Comparison of ENCODE assay signal across 8 mouse cellular contexts in the genomic region with DNA sequence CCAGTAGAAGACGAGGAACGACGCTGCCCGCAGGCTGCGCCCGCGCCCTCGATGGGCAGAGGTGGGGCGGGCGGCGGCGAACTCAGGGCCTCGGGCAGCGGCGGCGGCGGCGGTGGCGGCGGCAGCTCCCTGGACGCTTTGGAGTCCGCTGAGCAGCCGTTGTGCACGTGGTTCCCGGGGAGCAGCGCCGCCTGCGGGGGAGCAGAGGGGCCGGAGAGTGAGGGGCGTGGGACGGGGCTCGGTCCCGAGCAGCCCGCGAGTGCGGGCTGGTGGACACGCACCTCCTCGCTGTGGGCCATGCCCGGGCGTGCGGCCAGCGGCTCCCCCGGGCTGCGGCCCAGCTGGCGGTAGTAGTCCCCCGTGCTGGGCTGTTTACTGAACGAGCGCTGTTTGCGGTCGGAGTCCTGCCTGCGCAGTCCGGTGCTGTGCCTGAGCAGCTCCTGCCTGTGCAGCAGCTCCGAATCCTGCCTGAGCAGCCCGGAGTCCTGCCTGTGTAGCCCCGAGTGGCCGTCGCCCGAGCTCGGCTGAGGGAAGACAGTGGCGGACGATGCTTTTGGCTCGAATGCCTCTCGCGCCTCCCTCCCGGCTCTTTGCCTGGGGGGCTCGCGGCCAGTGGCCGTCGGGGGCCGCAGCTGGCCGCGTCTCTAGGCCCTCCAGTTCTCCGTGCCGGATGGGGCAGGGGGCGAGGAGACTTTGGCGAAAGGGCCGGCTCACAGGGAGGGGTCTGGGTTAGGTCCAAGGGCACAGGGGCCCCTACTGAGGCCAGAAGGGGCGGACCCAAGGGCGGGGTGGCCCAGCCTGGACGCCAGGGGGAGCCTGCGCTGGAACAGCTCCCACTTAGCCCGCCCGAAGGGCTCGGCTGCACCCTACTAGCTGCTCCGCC. TPM values are rescaled to one million over a fixed set of nuclear protein-coding genes. Genes with fewer than 3 reads are reported as not detected.
A peak's percentile ranks its signal among the peaks of the same experiment; 100 is the strongest.
DNase-seq lines count a peak whose midpoint lies in the region; ATAC-seq lines count a peak whose summit lies in the region.

No protein-coding gene starts in this region.

- H3K27me3 ChIP-seq in forebrain, embryonic 13.5 days, result peaks cover 93% of the 10 kb centered on the region
- H3K27me3 ChIP-seq in limb, embryonic 10.5 days (ENCODE audit: low read depth, poor library complexity, severe bottlenecking), result peaks cover 97% of the 10 kb centered on the region
- H3K27me3 ChIP-seq in stomach, embryonic 14.5 days (ENCODE audit: control insufficient read depth, insufficient read depth, low read length), result peaks cover 75% of the 10 kb centered on the region

- no peaks in the 10 kb centered on the region for H3K36me3 ChIP-seq in forebrain, embryonic 13.5 days (ENCODE audit: poor library complexity, severe bottlenecking)
- no peaks in the 10 kb centered on the region for H3K36me3 ChIP-seq in limb, embryonic 10.5 days
- H3K36me3 ChIP-seq in stomach, embryonic 14.5 days (ENCODE audit: control insufficient read depth, insufficient read depth, low read length), result no peaks in the 10 kb centered on the region

- peak overlapping the region; percentile 61 for H3K4me2 ChIP-seq in forebrain, embryonic 13.5 days
- peak overlapping the region; percentile 76 for H3K4me2 ChIP-seq in stomach, embryonic 14.5 days (replicated peaks; ENCODE audit: low read depth, low read length)

- H3K4me1 ChIP-seq in forebrain, embryonic 13.5 days, result peaks cover 31% of the 10 kb centered on the region
- H3K4me1 ChIP-seq in limb, embryonic 10.5 days, result peaks cover 54% of the 10 kb centered on the region
- H3K4me1 ChIP-seq in stomach, embryonic 14.5 days (ENCODE audit: control insufficient read depth, insufficient read depth, low read length), result peaks cover 9% of the 10 kb centered on the region; the same call in 1 of the 2 replicates

- peak overlapping the region; percentile 38 for H3K4me3 ChIP-seq in forebrain, embryonic 13.5 days
- H3K4me3 ChIP-seq in limb, embryonic 10.5 days, result peak overlapping the region; percentile 48
- peak overlapping the region; percentile 37 for H3K4me3 ChIP-seq in stomach, embryonic 14.5 days (ENCODE audit: low read depth, low read length)

- under 1% methylated on average over 84 of the region's 85 CpGs for WGBS in forebrain, embryonic 13.5 days
- under 1% methylated on average over 83 of the region's 85 CpGs for WGBS in limb, embryonic 10.5 days
- WGBS in stomach, embryonic 14.5 days, result 1% methylated on average over 79 of the region's 85 CpGs

- no peak overlapping the region for H3K27ac ChIP-seq in forebrain, embryonic 13.5 days
- peak overlapping the region; percentile 75 for H3K27ac ChIP-seq in limb, embryonic 10.5 days
- 0 out of 2 replicates have a peak overlapping the region, but pooled peaks have one; percentile 15 for H3K27ac ChIP-seq in stomach, embryonic 14.5 days (ENCODE audit: low read length)

- DNase-seq in frontal cortex, postnatal 36 days (ENCODE audit: low spot score in 2 of 2), result peak; percentile 44 to 47
- no peak for DNase-seq in frontal cortex, postnatal 25 days (ENCODE audit: low spot score in 2 of 2)
- peak; percentile 88 for DNase-seq in Muller cell, postnatal 12 days (ENCODE audit: inconsistent ontology term)
- DNase-seq in limb, embryonic 10.5 days (ENCODE audit: low spot score), result peak; percentile 77

- H3K9me3 ChIP-seq in forebrain, embryonic 13.5 days (replicated peaks), result no peaks in the 10 kb centered on the region
- H3K9me3 ChIP-seq in limb, embryonic 10.5 days (replicated peaks), result no peaks in the 10 kb centered on the region
- no peaks in the 10 kb centered on the region for H3K9me3 ChIP-seq in stomach, embryonic 14.5 days (ENCODE audit: control insufficient read depth, low read depth, low read length)

- H3K9ac ChIP-seq in forebrain, embryonic 13.5 days, result peak overlapping the region; percentile 30; the same call in 1 of the 2 replicates
- peak overlapping the region; percentile 30; the same call in 1 of the 2 replicates for H3K9ac ChIP-seq in stomach, embryonic 14.5 days (replicated peaks; ENCODE audit: low read depth, low read length)

- peak; percentile 73 for ATAC-seq in forebrain, embryonic 13.5 days
- ATAC-seq in hematopoietic stem cell, adult 5-6 weeks (replicated peaks in 1 of 2; ENCODE audit: insufficient read depth in 1 of 2, low FRiP score in 2 of 2, low TSS enrichment in 1 of 2, low read depth in 1 of 2, poor library complexity in 2 of 2, severe bottlenecking in 2 of 2), result peak; percentile 46 to 51; a peak in 2 of 4 replicates
- peak; percentile 60 for ATAC-seq in megakaryocyte-erythroid progenitor cell, adult 5-6 weeks (replicated peaks; ENCODE audit: low FRiP score, low TSS enrichment, poor library complexity, severe bottlenecking)
- ATAC-seq in stomach, embryonic 14.5 days (ENCODE audit: insufficient number of reproducible peaks, insufficient read depth, low FRiP score, low read depth), result peak; percentile 73

RNA-seq across cellular contexts. Expression of a gene that starts 15.3 kb away (rescaled TPM):
- 0.38 and 0.88 TPM in 2 replicates for polyA plus RNA-seq in forebrain, embryonic 13.5 days (2015; fragmentation: Nextera tagmentation; extraction: Ambion mirVana)
- 0.69 and 1.1 TPM in 2 replicates for total RNA-seq in hematopoietic stem cell, adult 5-6 weeks (2017)
- polyA plus RNA-seq in limb, embryonic 10.5 days (2016; fragmentation: Nextera tagmentation; extraction: Ambion mirVana), result 0.67 and 0.75 TPM in 2 replicates
- not detected in 2 replicates for total RNA-seq in megakaryocyte-erythroid progenitor cell, adult 5-6 weeks (2014; fragmentation: Nextera tagmentation)
- total RNA-seq in megakaryocyte-erythroid progenitor cell, adult 5-6 weeks (2017), result not detected in 2 replicates
- polyA plus RNA-seq in stomach, embryonic 14.5 days (2014; fragmentation: Nextera tagmentation; extraction: Ambion mirVana), result 0.67 and 0.91 TPM in 2 replicates

RNA-seq across cellular contexts. Expression of a gene that starts 21.2 kb away (rescaled TPM):
- 0.10 and 0.13 TPM in 2 replicates for polyA plus RNA-seq in forebrain, embryonic 13.5 days (2015; fragmentation: Nextera tagmentation; extraction: Ambion mirVana)
- 0.89 and 1.6 TPM in 2 replicates for total RNA-seq in hematopoietic stem cell, adult 5-6 weeks (2017)
- polyA plus RNA-seq in limb, embryonic 10.5 days (2016; fragmentation: Nextera tagmentation; extraction: Ambion mirVana), result 2.9 and 3.2 TPM in 2 replicates
- total RNA-seq in megakaryocyte-erythroid progenitor cell, adult 5-6 weeks (2014; fragmentation: Nextera tagmentation), result 2.9 and 5.7 TPM in 2 replicates
- total RNA-seq in megakaryocyte-erythroid progenitor cell, adult 5-6 weeks (2017), result 2.2 and 3.1 TPM in 2 replicates
- 10.5 and 10.9 TPM in 2 replicates for polyA plus RNA-seq in stomach, embryonic 14.5 days (2014; fragmentation: Nextera tagmentation; extraction: Ambion mirVana)

RNA-seq across cellular contexts. Expression of a gene that starts 27.7 kb away (rescaled TPM):
- not detected in 2 replicates for polyA plus RNA-seq in forebrain, embryonic 13.5 days (2015; fragmentation: Nextera tagmentation; extraction: Ambion mirVana)
- not detected in 2 replicates for total RNA-seq in hematopoietic stem cell, adult 5-6 weeks (2017)
- not detected in 2 replicates for polyA plus RNA-seq in limb, embryonic 10.5 days (2016; fragmentation: Nextera tagmentation; extraction: Ambion mirVana)
- 0.35 TPM in 1 of 2 replicates, not detected in the other for total RNA-seq in megakaryocyte-erythroid progenitor cell, adult 5-6 weeks (2014; fragmentation: Nextera tagmentation)
- total RNA-seq in megakaryocyte-erythroid progenitor cell, adult 5-6 weeks (2017), result not detected in 2 replicates
- polyA plus RNA-seq in stomach, embryonic 14.5 days (2014; fragmentation: Nextera tagmentation; extraction: Ambion mirVana), result 0.29 and 0.55 TPM in 2 replicates

RNA-seq across cellular contexts. Expression of a gene that starts 46.9 kb away (rescaled TPM):
- polyA plus RNA-seq in forebrain, embryonic 13.5 days (2015; fragmentation: Nextera tagmentation; extraction: Ambion mirVana), result 126 and 135 TPM in 2 replicates
- total RNA-seq in hematopoietic stem cell, adult 5-6 weeks (2017), result 66.4 and 72.7 TPM in 2 replicates
- polyA plus RNA-seq in limb, embryonic 10.5 days (2016; fragmentation: Nextera tagmentation; extraction: Ambion mirVana), result 34.8 and 36.7 TPM in 2 replicates
- total RNA-seq in megakaryocyte-erythroid progenitor cell, adult 5-6 weeks (2014; fragmentation: Nextera tagmentation), result 33.8 and 42.9 TPM in 2 replicates
- total RNA-seq in megakaryocyte-erythroid progenitor cell, adult 5-6 weeks (2017), result 25.3 and 38.1 TPM in 2 replicates
- polyA plus RNA-seq in stomach, embryonic 14.5 days (2014; fragmentation: Nextera tagmentation; extraction: Ambion mirVana), result 71.4 and 72.4 TPM in 2 replicates

RNA-seq across cellular contexts. Expression of a gene that starts 58.7 kb away (rescaled TPM):
- polyA plus RNA-seq in forebrain, embryonic 13.5 days (2015; fragmentation: Nextera tagmentation; extraction: Ambion mirVana), result 8.4 and 9.2 TPM in 2 replicates
- total RNA-seq in hematopoietic stem cell, adult 5-6 weeks (2017), result 3.8 and 3.9 TPM in 2 replicates
- polyA plus RNA-seq in limb, embryonic 10.5 days (2016; fragmentation: Nextera tagmentation; extraction: Ambion mirVana), result 9.5 and 13.3 TPM in 2 replicates
- total RNA-seq in megakaryocyte-erythroid progenitor cell, adult 5-6 weeks (2014; fragmentation: Nextera tagmentation), result 8.9 and 15.6 TPM in 2 replicates
- total RNA-seq in megakaryocyte-erythroid progenitor cell, adult 5-6 weeks (2017), result 6.8 and 7.1 TPM in 2 replicates
- 10.4 and 11.5 TPM in 2 replicates for polyA plus RNA-seq in stomach, embryonic 14.5 days (2014; fragmentation: Nextera tagmentation; extraction: Ambion mirVana)

Comparison
In these comparisons a context has a peak if more than half of its experiments do, and no peak if none do; other contexts are left out.
1. DNase-seq: peak in frontal cortex, postnatal 36 days (2 of 2), Muller cell, postnatal 12 days (single experiment) and limb, embryonic 10.5 days (single experiment); none in frontal cortex, postnatal 25 days (0 of 2).
2. Peak in every context shown above with its lines, with median percentiles within 50 percentile points of each other: ATAC-seq and H3K4me3 ChIP-seq.